Mouse (Mus musculus): ENCODE results near the gene Dad1.

GRCm38 (mm10) chr14:54265093-54265492 lies 11.2 kb upstream of the Dad1 start:
- TF ChIP-seq POU5F1 (IDR thresholded peaks at IDR 0.05; ENCODE audit: borderline replicate concordance, low read length) (no peak), CTCF (conservative IDR thresholded peaks at IDR 0.05; ENCODE audit: low read length) (no peak)
